Mouse (Mus musculus) cerebellum, adult 9-11 months (tissue): ENCODE data around the gene Aldh16a1.
A peak's percentile ranks its signal among the peaks of the same experiment; 100 is the strongest.
"Not testable (repeated sequence)": the region's sequence is repeated elsewhere in the genome, so short reads cannot be mapped to it uniquely, and the experiment has no call there.

ENCODE experiments used
- DNase-seq: peaks from one replicate; pipeline ENCODE4 v3.0.0; 2022

The Aldh16a1 gene

GRCm38 (mm10) chr7:45155590-45155989 is 1.2 kb upstream of the Aldh16a1 start:
- peak; percentile 58 for DNase-seq

GRCm38 (mm10) chr7:45154993-45155514 is 670 bp upstream of the Aldh16a1 start:
- DNase-seq = peak; percentile 81

- DNase-seq = no peak
These were observed 798 bp downstream of the Aldh16a1 start for GRCm38 (mm10) chr7:45153586-45153985.

GRCm38 (mm10) chr7:45153052-45153451 is 1.3 kb downstream of the Aldh16a1 start:
- DNase-seq = not testable (repeated sequence)

GRCm38 (mm10) chr7:45151303-45151702 is 3.1 kb downstream of the Aldh16a1 start:
- peak; percentile 43 for DNase-seq

GRCm38 (mm10) chr7:45150321-45150720 is 4.1 kb downstream of the Aldh16a1 start:
- no peak for DNase-seq

GRCm38 (mm10) chr7:45149545-45149944 is 4.8 kb downstream of the Aldh16a1 start:
- DNase-seq = peak; percentile 37

GRCm38 (mm10) chr7:45148534-45149098 is 5.8 kb downstream of the Aldh16a1 start:
- DNase-seq = no peak

GRCm38 (mm10) chr7:45147899-45148298 is 6.5 kb downstream of the Aldh16a1 start:
- peak; percentile 25 for DNase-seq

- DNase-seq = peak; percentile 28
These were observed 7.1 kb downstream of the Aldh16a1 start for GRCm38 (mm10) chr7:45147267-45147666.

GRCm38 (mm10) chr7:45145460-45145859 is 8.9 kb downstream of the Aldh16a1 start:
- peak; percentile 25 for DNase-seq

GRCm38 (mm10) chr7:45144368-45145174 is 9.8 kb downstream of the Aldh16a1 start:
- no peak for DNase-seq

- DNase-seq = no peak
These were observed 12.5 kb downstream of the Aldh16a1 start for GRCm38 (mm10) chr7:45141914-45142313.

GRCm38 (mm10) chr7:45141319-45141718 is 13.1 kb downstream of the Aldh16a1 start:
- no peak for DNase-seq

GRCm38 (mm10) chr7:45139904-45140723 is 14.3 kb downstream of the Aldh16a1 start:
- peak; percentile 28 for DNase-seq

GRCm38 (mm10) chr7:45138403-45138802 is 16.0 kb downstream of the Aldh16a1 start:
- no peak for DNase-seq

GRCm38 (mm10) chr7:45137171-45138006 is 17.0 kb downstream of the Aldh16a1 start:
- peak; percentile 41 for DNase-seq

- DNase-seq = peak; percentile 91
These were observed 18.3 kb downstream of the Aldh16a1 start, which contains the start of the genes Gm45713 and Flt3l for GRCm38 (mm10) chr7:45135993-45136567. Gene Gm45713 (minus strand): TSS chr7:45136231. Gene Flt3l (minus strand): TSS chr7:45136432.

- DNase-seq = no peak
These were observed 19.0 kb downstream of the Aldh16a1 start for GRCm38 (mm10) chr7:45135370-45135769.

- DNase-seq = peak; percentile 58
These were observed 19.8 kb downstream of the Aldh16a1 start for GRCm38 (mm10) chr7:45134544-45135026.

GRCm38 (mm10) chr7:45133446-45134159 is 20.8 kb downstream of the Aldh16a1 start:
- DNase-seq = peak; percentile 36
